Comparison of ENCODE assay signal across 23 mouse cellular contexts in genomic region chr6:31384794-31385193, GRCm38 (mm10).
"Had no signal": no experiment of that assay in that cellular context is flagged by ENCODE, and none has a peak within 500 bp of the region (broad histone marks: within the 10 kb centered on the region; RNA-seq: fewer than 3 reads in every experiment).

No protein-coding gene starts in this region.

- H3K36me3 ChIP-seq: heart, embryonic 10.5 days; heart, embryonic 13.5 days; heart, embryonic 15.5 days; hindbrain, embryonic 13.5 days; limb, embryonic 10.5 days; limb, embryonic 12.5 days; liver, embryonic 13.5 days; liver, embryonic 15.5 days had no signal

- DNase-seq: forebrain, postnatal 0 days; gastrocnemius, postnatal 10 days; gastrocnemius, postnatal 25 days; kidney, adult 11 months; kidney, adult 2 months; kidney, adult 9 months; kidney, postnatal 10 days; kidney, postnatal 25 days; kidney, postnatal 4 days; liver; liver, embryonic 13.5 days had no signal

- H3K4me2 ChIP-seq: heart, embryonic 13.5 days; heart, embryonic 15.5 days; hindbrain, embryonic 13.5 days; limb, embryonic 12.5 days; liver, embryonic 11.5 days; liver, embryonic 13.5 days; liver, embryonic 15.5 days had no signal

- H3K9me3 ChIP-seq: heart, embryonic 10.5 days; heart, embryonic 15.5 days; hindbrain, embryonic 13.5 days; limb, embryonic 10.5 days; limb, embryonic 12.5 days; liver, embryonic 13.5 days; liver, embryonic 15.5 days had no signal

- H3K9ac ChIP-seq: forebrain, postnatal 0 days; heart, embryonic 13.5 days; heart, embryonic 15.5 days; hindbrain, embryonic 13.5 days; limb, embryonic 12.5 days; liver, embryonic 13.5 days; liver, embryonic 15.5 days had no signal

- H3K27ac ChIP-seq: heart, embryonic 10.5 days; heart, embryonic 13.5 days; heart, embryonic 15.5 days; hindbrain, embryonic 13.5 days; layer of hippocampus, adult 2 months; left cerebral cortex, adult 2 months; limb, embryonic 10.5 days; limb, embryonic 12.5 days; liver, embryonic 13.5 days; liver, embryonic 15.5 days had no signal

- H3K4me1 ChIP-seq: hindbrain, embryonic 13.5 days; limb, embryonic 10.5 days; limb, embryonic 12.5 days; liver, embryonic 15.5 days had no signal

- H3K27me3 ChIP-seq: heart, embryonic 13.5 days; heart, embryonic 15.5 days; hindbrain, embryonic 13.5 days; limb, embryonic 12.5 days; liver, embryonic 13.5 days; liver, embryonic 15.5 days had no signal

- ATAC-seq: forebrain, postnatal 0 days; hindbrain, embryonic 16.5 days; intestine, embryonic 16.5 days had no signal

- H3K4me3 ChIP-seq: heart, embryonic 10.5 days; heart, embryonic 13.5 days; heart, embryonic 15.5 days; hindbrain, embryonic 13.5 days; layer of hippocampus, adult 2 months; left cerebral cortex, adult 2 months; limb, embryonic 10.5 days; limb, embryonic 12.5 days; liver, embryonic 13.5 days; liver, embryonic 15.5 days had no signal
